Mouse (Mus musculus) stomach, embryonic 16.5 days (tissue): ENCODE data around the gene A930009A15Rik. TPM values are rescaled to one million over a fixed set of nuclear protein-coding genes. Genes with fewer than 3 reads are reported as not detected.

Experiments
- ATAC-seq: fragments of 200-750 bp; cut with Nextera tagmentation; 2 replicates; pipeline ENCODE4 v1.8.0; 2017; ENCODE audit warnings: moderate number of reproducible peaks, moderate TSS enrichment; ENCODE audit not compliant: insufficient read depth, low FRiP score
- H3K27ac ChIP-seq: fragments of 300-500 bp; sonication (generic); 2 replicates; pipeline ENCODE4 v1.5.1; 2014; ENCODE audit warnings: low read length
- H3K27me3 ChIP-seq: fragments of 300-500 bp; sonication (generic); 2 replicates; pipeline ENCODE4 v1.6.1; 2014; ENCODE audit warnings: low read length, control low read depth, mixed read lengths; ENCODE audit not compliant: control insufficient read depth, insufficient read depth
- H3K36me3 ChIP-seq: fragments of 300-500 bp; sonication (generic); 2 replicates; pipeline ENCODE4 v1.6.1; 2014; ENCODE audit warnings: low read length; ENCODE audit not compliant: control insufficient read depth, insufficient read depth
- H3K4me1 ChIP-seq: fragments of 300-500 bp; sonication (generic); 2 replicates; pipeline ENCODE4 v1.6.1; 2014; ENCODE audit warnings: low read length, control low read depth, mixed read lengths; ENCODE audit not compliant: control insufficient read depth, insufficient read depth
- H3K4me2 ChIP-seq: fragments of 300-500 bp; sonication (generic); 2 replicates; pipeline ENCODE4 v1.6.1; 2014; ENCODE audit warnings: low read depth, low read length, mixed read lengths
- H3K4me3 ChIP-seq: fragments of 300-500 bp; sonication (generic); replicated peaks from 2 replicates; pipeline ENCODE4 v1.5.1; 2014; ENCODE audit warnings: mild to moderate bottlenecking, low read length
- H3K9ac ChIP-seq: fragments of 300-500 bp; sonication (generic); 2 replicates; pipeline ENCODE4 v1.6.1; 2014; ENCODE audit warnings: low read length
- H3K9me3 ChIP-seq: fragments of 300-500 bp; sonication (generic); replicated peaks from 2 replicates; pipeline ENCODE4 v1.6.1; 2016; ENCODE audit warnings: low read length, control low read depth; ENCODE audit not compliant: control insufficient read depth
- WGBS: fragments of 180-500 bp; shearing (Covaris S2); extraction: QIAGEN DNeasy Blood & Tissue Kit; methylation state at CpG from one replicate; pipeline ENCODE4 v1.1.7; 2014; 5-methylcytosine and 5-hydroxymethylcytosine counted together
- polyA plus RNA-seq: library from polyadenylated mRNA; unstranded; fragments of >200 nt; fragmentation: Nextera tagmentation; extraction: Ambion mirVana; gene quantifications from 2 replicates; pipeline ENCODE4 v1.2.1, GENCODE M21; 2015

Gene A930009A15Rik
- polyA plus RNA-seq, 1 experiment from 2014 or later = not detected

DNA sequence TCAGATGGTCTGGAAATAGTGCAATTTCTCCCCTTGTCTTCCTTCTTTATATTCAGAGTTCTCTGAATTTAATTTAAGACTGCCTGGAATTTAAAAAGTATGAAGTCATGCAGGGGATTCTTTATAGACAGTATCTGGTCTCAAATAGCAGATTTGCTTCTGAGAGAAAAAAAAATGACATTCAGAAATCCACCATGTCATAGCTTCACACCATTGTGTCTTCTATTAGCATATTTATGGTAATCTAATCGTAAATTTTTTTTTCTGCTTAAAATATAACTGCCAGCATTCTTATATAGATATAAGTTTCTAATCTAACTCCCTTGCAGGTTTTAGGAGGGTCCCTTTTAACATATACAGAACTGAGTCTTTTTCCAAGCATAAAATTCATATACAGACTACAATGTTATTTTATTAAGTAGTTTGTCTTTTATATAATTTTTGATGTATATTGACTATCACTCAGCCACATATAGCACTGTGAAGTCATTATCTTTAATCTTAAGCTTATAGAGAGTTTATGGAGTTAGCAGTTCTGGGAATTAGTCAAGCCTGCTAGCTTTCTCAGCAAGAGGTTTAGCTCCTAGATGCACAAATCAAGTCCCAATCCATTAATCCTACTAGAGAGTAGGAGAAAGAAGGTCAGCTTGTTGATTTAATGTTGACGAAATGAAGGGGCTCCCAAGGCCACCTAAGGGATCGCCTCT, 2.1 kb downstream of the A930009A15Rik start:
- Histone ChIP-seq H3K9ac (no peak overlapping the region), H3K36me3 (no peaks in the 10 kb centered on the region), H3K4me3 (no peak overlapping the region), H3K27me3 (no peaks in the 10 kb centered on the region), H3K4me2 (no peak overlapping the region), H3K4me1 (no peaks in the 10 kb centered on the region; the same call in 1 of the 2 replicates), H3K27ac (no peak overlapping the region), H3K9me3 (no peaks in the 10 kb centered on the region)
- no peak for ATAC-seq
- 41% methylated on average over 3 of the region's 3 CpGs for WGBS

DNA sequence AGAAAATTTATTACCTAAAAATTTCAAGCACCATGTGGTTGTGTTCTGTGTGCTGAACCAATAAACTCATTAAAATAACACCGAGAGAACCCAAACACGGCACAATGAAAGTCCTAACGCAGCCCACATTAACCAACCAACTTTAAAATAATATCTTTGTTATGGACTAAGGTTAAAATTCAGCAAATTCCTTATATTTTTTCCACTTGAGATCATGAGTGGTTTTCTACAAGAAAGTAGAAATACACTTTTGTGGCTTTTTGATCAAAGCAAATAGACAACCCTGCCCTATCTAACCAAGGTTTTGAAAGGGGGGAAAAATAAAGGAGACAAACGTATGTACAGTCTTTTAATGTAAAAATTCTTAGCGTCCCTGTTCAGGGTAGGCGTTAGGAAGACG, 9.3 kb downstream of the A930009A15Rik start:
- Histone ChIP-seq H3K36me3 (no peaks in the 10 kb centered on the region), H3K9me3 (no peaks in the 10 kb centered on the region), H3K4me3 (no peak overlapping the region), H3K4me1 (no peaks in the 10 kb centered on the region), H3K4me2 (no peak overlapping the region), H3K9ac (no peak overlapping the region), H3K27ac (no peak overlapping the region), H3K27me3 (peaks cover 9% of the 10 kb centered on the region)
- ATAC-seq = no peak
- 64% methylated on average over 7 of the region's 7 CpGs for WGBS

DNA sequence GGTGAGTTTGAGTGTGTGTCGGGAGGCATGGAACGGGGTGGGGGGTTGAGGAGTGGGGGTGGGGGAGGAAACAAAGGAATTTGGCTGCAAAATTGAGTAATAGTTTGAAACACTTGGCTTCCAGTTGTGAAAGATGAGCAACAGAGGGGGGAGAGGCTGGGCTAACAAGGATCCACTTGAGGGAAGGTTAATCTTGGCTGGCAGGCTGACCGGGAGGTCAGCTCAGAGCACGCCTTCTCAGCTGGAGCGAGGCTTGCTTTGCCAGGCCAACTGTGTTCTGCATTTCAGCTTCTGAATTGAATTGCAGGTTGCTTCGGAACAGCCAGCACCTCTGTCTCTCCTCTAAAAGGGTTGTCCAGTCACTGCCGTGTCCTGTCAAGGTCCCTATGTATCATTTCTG, 9.7 kb downstream of the A930009A15Rik start:
- Histone ChIP-seq H3K27ac (no peak overlapping the region), H3K4me1 (no peaks in the 10 kb centered on the region), H3K4me3 (no peak overlapping the region), H3K4me2 (no peak overlapping the region), H3K9me3 (no peaks in the 10 kb centered on the region), H3K9ac (no peak overlapping the region), H3K27me3 (peaks cover 13% of the 10 kb centered on the region), H3K36me3 (no peaks in the 10 kb centered on the region)
- no peak for ATAC-seq
- 27% methylated on average over 7 of the region's 7 CpGs for WGBS

DNA sequence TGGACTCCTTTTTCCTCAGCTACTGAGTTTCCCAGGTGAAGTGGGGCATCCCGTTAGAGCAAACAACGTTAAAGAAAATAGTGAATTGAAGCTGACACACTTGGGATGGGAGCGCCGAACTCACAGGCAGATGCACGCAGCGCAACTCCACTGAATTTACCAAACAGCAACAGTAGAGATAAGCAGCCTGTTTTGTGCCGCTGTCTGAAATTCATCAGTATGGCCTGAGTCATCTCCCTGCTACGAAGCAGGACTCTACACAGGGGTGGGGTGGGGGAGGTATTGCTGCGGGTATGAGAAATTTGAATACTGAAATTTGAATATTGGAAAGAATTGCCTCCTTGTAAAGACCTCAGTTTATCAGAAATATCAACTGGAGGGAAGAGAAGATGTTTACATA, 12.2 kb downstream of the A930009A15Rik start:
- ATAC-seq = no peak
- Histone ChIP-seq H3K9me3 (no peaks in the 10 kb centered on the region), H3K9ac (no peak overlapping the region), H3K4me1 (peaks cover 9% of the 10 kb centered on the region), H3K27me3 (peaks cover 28% of the 10 kb centered on the region), H3K4me2 (no peak overlapping the region), H3K4me3 (no peak overlapping the region), H3K27ac (no peak overlapping the region), H3K36me3 (no peaks in the 10 kb centered on the region)
- 71% methylated on average over 9 of the region's 9 CpGs for WGBS

DNA sequence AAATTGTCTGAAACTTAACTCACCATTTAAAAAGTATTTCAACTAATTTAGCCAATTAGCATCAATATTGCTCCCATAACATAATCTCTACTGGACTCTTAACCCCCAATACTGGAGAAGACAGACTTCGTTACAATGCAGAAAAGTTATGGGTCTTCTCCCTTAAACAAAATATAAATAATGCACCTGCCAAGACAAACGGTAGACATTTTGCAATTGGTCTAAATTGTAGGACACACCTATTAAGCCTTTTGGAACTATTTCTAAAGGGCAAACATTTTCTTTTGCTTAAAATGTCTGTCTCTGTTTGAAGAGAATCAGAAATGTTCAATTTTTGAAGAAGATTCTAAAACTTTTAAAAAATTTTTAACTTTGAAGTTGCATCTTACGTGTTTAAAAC, 13.3 kb downstream of the A930009A15Rik start:
- H3K4me1 ChIP-seq = peaks cover 17% of the 10 kb centered on the region
- no peak overlapping the region for H3K4me3 ChIP-seq
- no peak overlapping the region for H3K4me2 ChIP-seq
- H3K36me3 ChIP-seq = no peaks in the 10 kb centered on the region
- H3K9me3 ChIP-seq = no peaks in the 10 kb centered on the region
- ATAC-seq = no peak
- H3K27me3 ChIP-seq = peaks cover 34% of the 10 kb centered on the region
- 77% methylated on average over 3 of the region's 3 CpGs for WGBS
- no peak overlapping the region for H3K9ac ChIP-seq
- no peak overlapping the region for H3K27ac ChIP-seq

DNA sequence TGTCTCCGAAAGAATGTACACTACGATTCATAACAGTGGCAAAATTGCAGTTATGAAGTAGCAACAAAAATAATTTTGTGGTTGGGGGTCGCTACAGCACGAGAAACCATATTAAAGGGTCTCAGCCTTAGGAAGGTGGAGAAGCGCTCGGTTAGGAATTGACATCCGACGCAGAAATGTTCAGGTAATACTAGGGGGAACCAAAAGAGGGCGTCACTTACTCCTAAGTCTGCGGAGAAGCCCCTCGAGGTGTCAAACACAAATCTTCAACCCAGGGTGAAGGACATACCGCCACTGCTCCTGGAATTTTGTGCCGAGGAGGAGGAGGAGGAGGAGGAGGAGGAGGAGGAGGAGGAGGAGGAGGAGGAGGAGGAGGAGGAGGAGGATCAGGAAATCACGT, 14.9 kb downstream of the A930009A15Rik start:
- no peak overlapping the region for H3K27ac ChIP-seq
- no peak overlapping the region for H3K4me3 ChIP-seq
- ATAC-seq = no peak
- H3K27me3 ChIP-seq = peaks cover 45% of the 10 kb centered on the region
- no peaks in the 10 kb centered on the region for H3K9me3 ChIP-seq
- H3K4me2 ChIP-seq = no peak overlapping the region
- WGBS = 29% methylated on average over 12 of the region's 14 CpGs
- H3K4me1 ChIP-seq = peaks cover 17% of the 10 kb centered on the region
- no peak overlapping the region for H3K9ac ChIP-seq
- H3K36me3 ChIP-seq = no peaks in the 10 kb centered on the region

DNA sequence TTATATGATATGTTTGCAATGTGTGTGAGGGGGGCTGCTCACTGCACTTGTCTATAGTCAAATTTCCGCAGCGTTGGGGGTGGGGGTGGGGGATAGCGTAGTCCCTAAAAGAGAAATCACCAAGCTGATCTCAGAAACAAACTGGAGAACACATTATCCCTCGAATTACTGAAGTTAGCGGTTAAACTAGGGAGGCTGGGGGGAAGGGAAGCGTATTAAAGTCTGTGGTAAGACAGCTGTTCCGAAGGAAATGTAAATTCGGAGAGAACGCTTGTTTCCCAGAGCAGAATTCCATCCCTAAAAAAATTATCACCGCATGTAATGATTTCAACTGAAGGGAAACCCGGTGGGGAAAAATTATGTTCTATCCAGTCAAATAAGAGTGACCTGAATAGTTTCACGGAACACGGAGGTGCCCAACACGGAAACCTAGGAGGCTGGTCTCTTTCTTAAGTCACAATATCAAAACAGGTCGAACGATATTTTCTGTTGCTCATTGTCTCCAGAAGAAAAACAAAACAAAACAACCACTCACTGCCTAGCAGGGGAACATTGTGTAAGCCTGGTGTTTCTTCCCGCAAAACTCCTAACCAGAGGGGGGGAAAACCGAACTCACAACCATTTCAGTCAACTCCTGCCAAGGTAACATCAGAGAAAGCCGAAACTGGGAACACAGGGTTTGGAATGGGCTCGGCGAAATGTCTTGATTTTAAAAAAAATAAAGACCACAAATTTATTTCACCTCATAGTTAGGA, 15.9 kb downstream of the A930009A15Rik start:
- Histone ChIP-seq H3K27ac (no peak overlapping the region), H3K4me3 (peak overlapping the region; percentile 54), H3K4me1 (peaks cover 17% of the 10 kb centered on the region), H3K4me2 (peak overlapping the region; percentile 82), H3K36me3 (no peaks in the 10 kb centered on the region), H3K27me3 (peaks cover 45% of the 10 kb centered on the region), H3K9me3 (no peaks in the 10 kb centered on the region), H3K9ac (no peak overlapping the region)
- ATAC-seq = no peak
- 1% methylated on average over 21 of the region's 21 CpGs for WGBS

DNA sequence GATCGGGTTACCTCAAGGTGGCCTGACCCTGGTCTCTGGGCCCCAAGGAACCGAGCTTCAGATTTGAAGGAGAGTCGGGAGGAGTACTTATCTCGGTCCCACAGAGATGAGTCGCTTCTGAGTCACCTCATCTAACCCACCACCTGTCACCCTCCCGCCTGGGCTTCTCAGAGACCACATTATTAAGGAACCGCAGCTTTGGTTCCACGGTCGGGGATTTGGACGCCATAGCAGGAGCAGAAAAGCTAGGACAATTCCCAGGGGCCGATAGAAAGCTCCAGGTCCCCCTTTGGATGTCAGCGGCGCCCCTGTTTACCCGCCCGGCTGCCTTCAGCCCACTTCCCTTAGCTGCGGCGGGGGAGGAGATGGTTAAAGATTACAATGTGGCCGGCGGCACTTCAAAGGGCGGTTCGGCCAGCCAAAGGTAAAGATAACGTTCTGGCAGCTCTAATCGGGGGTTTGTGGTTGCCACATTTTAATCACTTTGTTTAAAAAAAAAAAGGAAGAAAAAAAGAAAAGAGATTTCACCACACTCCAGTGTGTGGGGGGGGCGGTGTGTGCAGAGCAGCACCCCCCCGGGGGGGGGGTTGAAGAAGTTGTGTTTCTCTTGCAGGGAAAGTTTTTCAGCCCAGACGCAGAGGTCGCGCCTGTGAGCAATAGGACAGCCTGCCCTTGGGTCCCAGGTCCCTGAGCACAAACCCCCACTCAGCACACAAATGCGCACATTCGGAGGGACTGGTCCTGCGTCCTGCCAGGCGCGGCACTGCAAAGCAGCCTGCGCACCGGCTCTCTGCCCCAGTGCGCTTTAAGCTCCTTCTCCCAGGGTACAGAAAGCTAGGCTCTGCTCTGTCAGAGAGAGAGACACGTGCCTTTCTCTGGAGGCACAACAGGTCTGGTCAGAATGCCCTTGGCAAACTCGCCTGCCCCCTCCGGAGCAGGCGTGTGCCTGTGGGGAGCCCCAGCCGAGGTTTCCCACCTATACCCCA, 16.8 kb downstream of the A930009A15Rik start:
- Histone ChIP-seq H3K27ac (0 out of 2 replicates have a peak overlapping the region, but pooled peaks have one; percentile 18), H3K9ac (peak overlapping the region; percentile 55), H3K36me3 (no peaks in the 10 kb centered on the region), H3K27me3 (peaks cover 45% of the 10 kb centered on the region), H3K4me2 (peak overlapping the region; percentile 82), H3K9me3 (no peaks in the 10 kb centered on the region), H3K4me3 (peak overlapping the region; percentile 54), H3K4me1 (peaks cover 17% of the 10 kb centered on the region)
- peak; percentile 70 for ATAC-seq
- WGBS = under 1% methylated on average over 41 of the region's 41 CpGs
